Comparison of ENCODE assay signal across 8 mouse cellular contexts in the genomic region with DNA sequence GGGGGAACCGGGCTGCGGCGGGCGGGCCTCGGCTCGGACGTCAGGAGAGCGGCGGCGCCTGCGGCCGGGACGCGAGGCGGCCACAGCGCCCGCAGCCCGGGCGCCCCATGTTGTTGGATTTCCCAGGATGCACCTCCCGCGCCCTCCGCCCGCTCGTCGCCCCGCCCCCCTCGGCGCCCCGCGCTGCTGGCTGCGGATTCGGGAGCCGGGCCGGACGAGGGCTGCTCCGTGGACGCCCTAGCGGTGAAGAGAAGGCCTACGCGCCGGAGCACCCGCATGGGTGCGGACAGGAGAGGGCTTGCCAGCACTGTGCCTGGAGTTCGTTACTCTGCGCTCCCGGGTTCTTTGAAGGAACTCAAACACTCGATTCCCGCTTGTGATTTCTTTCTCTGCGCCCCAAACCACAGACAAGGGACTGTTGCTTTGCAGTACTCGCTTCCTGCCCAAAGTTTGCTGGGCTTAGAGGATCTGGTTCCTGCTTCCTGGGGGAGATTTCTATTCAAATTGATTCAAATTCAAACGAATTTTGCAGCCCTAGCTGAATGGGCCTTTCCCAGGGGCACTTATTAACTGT. TPM values are rescaled to one million over a fixed set of nuclear protein-coding genes. Genes with fewer than 3 reads are reported as not detected.
DNase-seq lines count a peak whose midpoint lies in the region; ATAC-seq and TF ChIP-seq lines count a peak whose summit lies in the region.

No protein-coding gene starts in this region.

- ATAC-seq in embryonic facial prominence, embryonic 13.5 days (ENCODE audit: insufficient number of reproducible peaks, insufficient read depth, low FRiP score, low TSS enrichment, low read depth), result peak; percentile 96
- peak; percentile 94 for ATAC-seq in limb, embryonic 11.5 days (ENCODE audit: insufficient number of reproducible peaks, low FRiP score, low TSS enrichment, low read depth)
- peak; percentile 98 for ATAC-seq in midbrain, embryonic 13.5 days

- intact Hi-C loops in heart, adult 2 months (cut with DNase I), result loop anchor here (5.0 to 10.0 kb wide), 2 partner anchors 325 to 372 kb away; a partner anchor contains a TSS

- no peaks in the 10 kb centered on the region; the same call in 1 of the 2 replicates for H3K79me2 ChIP-seq in heart, adult 2 months (replicated peaks; ENCODE audit: control insufficient read depth, insufficient read depth, low read length)

- 0% methylated on average over 21 of the region's 51 CpGs for WGBS in embryonic facial prominence, embryonic 13.5 days
- WGBS in heart, adult 2 months, result 1% methylated on average over 42 of the region's 51 CpGs
- WGBS in kidney, adult 2 months, result under 1% methylated on average over 42 of the region's 51 CpGs
- WGBS in limb, embryonic 11.5 days, result under 1% methylated on average over 44 of the region's 51 CpGs
- under 1% methylated on average over 40 of the region's 51 CpGs for WGBS in midbrain, embryonic 13.5 days
- under 1% methylated on average over 44 of the region's 51 CpGs for WGBS in small intestine, adult 2 months

- TF ChIP-seq EP300 in heart, adult 2 months (IDR thresholded peaks at IDR 0.05; ENCODE audit: insufficient read depth, low read depth, low read length), result no peak

- peak overlapping the region; percentile 82 for H3K4me2 ChIP-seq in embryonic facial prominence, embryonic 13.5 days
- peak overlapping the region; percentile 82 for H3K4me2 ChIP-seq in limb, embryonic 11.5 days (ENCODE audit: low read depth, severe bottlenecking)
- peak overlapping the region; percentile 77 for H3K4me2 ChIP-seq in midbrain, embryonic 13.5 days (replicated peaks)

- peak; percentile 82 for TF ChIP-seq CTCF in heart, adult 2 months (IDR thresholded peaks at IDR 0.05)
- peak; percentile 60 for TF ChIP-seq CTCF in kidney, adult 2 months (conservative IDR thresholded peaks at IDR 0.05; ENCODE audit: insufficient read depth, insufficient read length, low read depth, low read length)
- TF ChIP-seq CTCF in small intestine, adult 2 months (IDR thresholded peaks at IDR 0.05; ENCODE audit: extremely low read depth, insufficient read length, insufficient replicate concordance, low read depth, low read length), result peak; percentile 62

- DNase-seq in 3T3-L1 (ENCODE audit: low read depth, low spot score), result peak; percentile 91
- DNase-seq in adrenal gland, postnatal 4 days (ENCODE audit: low spot score in 2 of 2), result peak; percentile 83 to 84
- peak; percentile 94 for DNase-seq in heart, adult 2 months
- peak; percentile 96 for DNase-seq in kidney, adult 2 months
- peak; percentile 96 for DNase-seq in limb, embryonic 11.5 days (ENCODE audit: low spot score)

- no peaks in the 10 kb centered on the region for H3K9me3 ChIP-seq in embryonic facial prominence, embryonic 13.5 days
- H3K9me3 ChIP-seq in limb, embryonic 11.5 days (ENCODE audit: control insufficient read depth, low read length), result no peaks in the 10 kb centered on the region
- no peaks in the 10 kb centered on the region for H3K9me3 ChIP-seq in midbrain, embryonic 13.5 days

- no peaks in the 10 kb centered on the region for H3K27me3 ChIP-seq in embryonic facial prominence, embryonic 13.5 days
- H3K27me3 ChIP-seq in heart, adult 2 months (ENCODE audit: control insufficient read depth, insufficient read depth, low read length), result no peaks in the 10 kb centered on the region
- no peaks in the 10 kb centered on the region for H3K27me3 ChIP-seq in kidney, adult 2 months (replicated peaks; ENCODE audit: control insufficient read depth, insufficient read depth, low read length)
- H3K27me3 ChIP-seq in limb, embryonic 11.5 days (ENCODE audit: control insufficient read depth, insufficient read depth, low read length), result no peaks in the 10 kb centered on the region
- H3K27me3 ChIP-seq in midbrain, embryonic 13.5 days, result no peaks in the 10 kb centered on the region
- H3K27me3 ChIP-seq in small intestine, adult 2 months (ENCODE audit: control insufficient read depth, insufficient read depth, low read length), result no peaks in the 10 kb centered on the region

- H3K36me3 ChIP-seq in embryonic facial prominence, embryonic 13.5 days, result no peaks in the 10 kb centered on the region
- H3K36me3 ChIP-seq in heart, adult 2 months (ENCODE audit: control insufficient read depth, insufficient read depth, low read length), result peaks cover 4% of the 10 kb centered on the region; the same call in 1 of the 2 replicates
- H3K36me3 ChIP-seq in kidney, adult 2 months (ENCODE audit: control insufficient read depth, insufficient read depth, low read length), result no peaks in the 10 kb centered on the region
- H3K36me3 ChIP-seq in limb, embryonic 11.5 days (ENCODE audit: control insufficient read depth, insufficient read depth, low read length), result no peaks in the 10 kb centered on the region
- H3K36me3 ChIP-seq in midbrain, embryonic 13.5 days, result no peaks in the 10 kb centered on the region
- H3K36me3 ChIP-seq in small intestine, adult 2 months (ENCODE audit: control insufficient read depth, insufficient read depth, low read length), result no peaks in the 10 kb centered on the region

- H3K27ac ChIP-seq in embryonic facial prominence, embryonic 13.5 days, result peak overlapping the region; percentile 99
- peak overlapping the region; percentile 95 for H3K27ac ChIP-seq in heart, adult 2 months
- H3K27ac ChIP-seq in kidney, adult 2 months (ENCODE audit: insufficient read depth, low read depth, low read length), result peak overlapping the region; percentile 62
- H3K27ac ChIP-seq in limb, embryonic 11.5 days (replicated peaks; ENCODE audit: low read depth, low read length), result peak overlapping the region; percentile 98
- peak overlapping the region; percentile 98 for H3K27ac ChIP-seq in midbrain, embryonic 13.5 days
- peak overlapping the region; percentile 78 for H3K27ac ChIP-seq in small intestine, adult 2 months (ENCODE audit: insufficient read depth, low read depth, low read length)

- peak overlapping the region; percentile 94 for H3K4me3 ChIP-seq in embryonic facial prominence, embryonic 13.5 days
- peak overlapping the region; percentile 92 for H3K4me3 ChIP-seq in heart, adult 2 months
- peak overlapping the region; percentile 61 for H3K4me3 ChIP-seq in kidney, adult 2 months (ENCODE audit: insufficient read depth, low read depth, low read length)
- H3K4me3 ChIP-seq in limb, embryonic 11.5 days (ENCODE audit: low read depth, low read length), result peak overlapping the region; percentile 98
- H3K4me3 ChIP-seq in midbrain, embryonic 13.5 days (replicated peaks), result peak overlapping the region; percentile 92
- H3K4me3 ChIP-seq in small intestine, adult 2 months (ENCODE audit: low read depth, low read length), result peak overlapping the region; percentile 93

- peaks cover 19% of the 10 kb centered on the region for H3K4me1 ChIP-seq in embryonic facial prominence, embryonic 13.5 days
- H3K4me1 ChIP-seq in heart, adult 2 months (ENCODE audit: control insufficient read depth, insufficient read depth, low read length), result peaks cover 1% of the 10 kb centered on the region; the same call in 1 of the 2 replicates
- H3K4me1 ChIP-seq in kidney, adult 2 months (ENCODE audit: control insufficient read depth, insufficient read depth, low read length), result no peaks in the 10 kb centered on the region; the same call in 1 of the 2 replicates
- H3K4me1 ChIP-seq in limb, embryonic 11.5 days (ENCODE audit: control insufficient read depth, insufficient read depth, low read length), result 0 out of 2 replicates have a peak, but pooled peaks cover 6% of the 10 kb centered on the region
- peaks cover 34% of the 10 kb centered on the region for H3K4me1 ChIP-seq in midbrain, embryonic 13.5 days (replicated peaks)
- H3K4me1 ChIP-seq in small intestine, adult 2 months (ENCODE audit: control insufficient read depth, insufficient read depth, insufficient read length, low read length), result peaks cover 4% of the 10 kb centered on the region; the same call in 1 of the 2 replicates

- TF ChIP-seq POLR2A in heart, adult 2 months (IDR thresholded peaks at IDR 0.05; ENCODE audit: insufficient read depth, low read depth, low read length), result peak; percentile 71
- no peak for TF ChIP-seq POLR2A in kidney, adult 2 months (IDR thresholded peaks at IDR 0.05; ENCODE audit: low read depth, low read length)
- TF ChIP-seq POLR2A in small intestine, adult 2 months (IDR thresholded peaks at IDR 0.05; ENCODE audit: low read depth, low read length), result 0 out of 2 replicates have a peak, but pooled peaks have one; percentile 8

- peak overlapping the region; percentile 98 for H3K9ac ChIP-seq in embryonic facial prominence, embryonic 13.5 days
- H3K9ac ChIP-seq in heart, adult 2 months (ENCODE audit: low read depth, low read length), result peak overlapping the region; percentile 95
- H3K9ac ChIP-seq in limb, embryonic 11.5 days (ENCODE audit: low read length), result peak overlapping the region; percentile 99
- peak overlapping the region; percentile 97 for H3K9ac ChIP-seq in midbrain, embryonic 13.5 days (replicated peaks)

RNA-seq across cellular contexts. Expression of a gene that starts 0.4 kb away (rescaled TPM):
- 10 to 100 TPM; 25.5 to 28.1 TPM for total RNA-seq in adrenal gland, postnatal 4 days (2021)
- polyA plus RNA-seq in embryonic facial prominence, embryonic 13.5 days (2015; fragmentation: Nextera tagmentation; extraction: Ambion mirVana), result 13.5 and 14.2 TPM in 2 replicates
- total RNA-seq in heart, adult 2 months (2021), result 10 to 100 TPM; 26.4 to 30.2 TPM
- polyA plus RNA-seq in heart, adult 2 months (2012; rRNA removed), result 7.5 and 15.4 TPM in 2 replicates
- polyA plus RNA-seq in kidney, adult 2 months (2012; rRNA removed), result 4.4 and 5.0 TPM in 2 replicates
- polyA plus RNA-seq in limb, embryonic 11.5 days (2014; fragmentation: Nextera tagmentation; extraction: Ambion mirVana), result 19.2 and 19.7 TPM in 2 replicates
- polyA plus RNA-seq in midbrain, embryonic 13.5 days (2015; fragmentation: Nextera tagmentation; extraction: Ambion mirVana), result 8.8 and 9.0 TPM in 2 replicates
- polyA plus RNA-seq in small intestine, adult 2 months (2012; rRNA removed), result 1.0 and 1.3 TPM in 2 replicates

RNA-seq across cellular contexts. Expression of a gene that starts 32.7 kb away (rescaled TPM):
- total RNA-seq in adrenal gland, postnatal 4 days (2021), result 1 to 10 TPM; 4.2 to 5.5 TPM
- polyA plus RNA-seq in embryonic facial prominence, embryonic 13.5 days (2015; fragmentation: Nextera tagmentation; extraction: Ambion mirVana), result 2.8 and 3.0 TPM in 2 replicates
- total RNA-seq in heart, adult 2 months (2021), result under 1 TPM; 0.61 to 0.94 TPM
- polyA plus RNA-seq in heart, adult 2 months (2012; rRNA removed), result 0.29 and 0.32 TPM in 2 replicates
- 1.1 and 1.6 TPM in 2 replicates for polyA plus RNA-seq in kidney, adult 2 months (2012; rRNA removed)
- polyA plus RNA-seq in limb, embryonic 11.5 days (2014; fragmentation: Nextera tagmentation; extraction: Ambion mirVana), result 0.68 and 0.96 TPM in 2 replicates
- 0.15 and 0.42 TPM in 2 replicates for polyA plus RNA-seq in midbrain, embryonic 13.5 days (2015; fragmentation: Nextera tagmentation; extraction: Ambion mirVana)
- polyA plus RNA-seq in small intestine, adult 2 months (2012; rRNA removed), result 0.33 and 0.42 TPM in 2 replicates

RNA-seq across cellular contexts. Expression of a gene that starts 50.7 kb away (rescaled TPM):
- total RNA-seq in adrenal gland, postnatal 4 days (2021), result 1 to 10 TPM; 3.9 to 5.2 TPM
- polyA plus RNA-seq in embryonic facial prominence, embryonic 13.5 days (2015; fragmentation: Nextera tagmentation; extraction: Ambion mirVana), result 9.5 and 11.2 TPM in 2 replicates
- 1 to 10 TPM; 2.5 to 4.9 TPM for total RNA-seq in heart, adult 2 months (2021)
- 3.6 and 4.1 TPM in 2 replicates for polyA plus RNA-seq in heart, adult 2 months (2012; rRNA removed)
- 1.9 and 2.5 TPM in 2 replicates for polyA plus RNA-seq in kidney, adult 2 months (2012; rRNA removed)
- 5.2 and 5.8 TPM in 2 replicates for polyA plus RNA-seq in limb, embryonic 11.5 days (2014; fragmentation: Nextera tagmentation; extraction: Ambion mirVana)
- polyA plus RNA-seq in midbrain, embryonic 13.5 days (2015; fragmentation: Nextera tagmentation; extraction: Ambion mirVana), result 7.8 and 11.5 TPM in 2 replicates
- not detected in 2 replicates for polyA plus RNA-seq in small intestine, adult 2 months (2012; rRNA removed)

Comparison
In these comparisons a context has a peak if more than half of its experiments do, and no peak if none do; other contexts are left out.
1. Peak in every context shown above with its lines: DNase-seq, ATAC-seq, H3K4me3 ChIP-seq and H3K27ac ChIP-seq.